Mouse (Mus musculus): ENCODE measurements at regions not wholly inside any gene's neighbourhood (a gene's known extent, or its start where the extent isn't known, plus 50 kb on each side); places are given as distances from the start of the nearest gene placed in this dataset.

DNA sequence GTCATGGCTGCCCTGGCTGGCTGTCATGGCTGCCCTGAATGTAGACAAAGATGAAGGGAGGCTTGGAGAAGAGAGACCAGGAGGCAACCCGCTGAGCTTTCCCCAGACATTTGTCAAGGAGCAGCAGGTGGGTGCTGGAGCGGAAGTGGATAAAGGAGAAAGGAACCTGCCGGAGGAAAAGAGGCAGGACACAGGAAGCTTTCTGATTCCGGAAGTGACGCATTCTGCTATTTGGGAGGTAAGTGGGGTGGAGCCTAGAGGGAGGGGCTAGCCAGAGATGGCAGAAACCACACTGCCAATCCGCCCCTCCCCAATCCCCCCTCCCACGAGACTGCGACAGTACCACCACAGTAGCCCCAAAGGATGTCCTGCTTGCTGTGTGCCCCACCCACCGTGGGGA lies 80.1 kb downstream of the Gm572 start:
- peak; percentile 99 for DNase-seq (ENCODE audit: low read depth, low spot score)

DNA sequence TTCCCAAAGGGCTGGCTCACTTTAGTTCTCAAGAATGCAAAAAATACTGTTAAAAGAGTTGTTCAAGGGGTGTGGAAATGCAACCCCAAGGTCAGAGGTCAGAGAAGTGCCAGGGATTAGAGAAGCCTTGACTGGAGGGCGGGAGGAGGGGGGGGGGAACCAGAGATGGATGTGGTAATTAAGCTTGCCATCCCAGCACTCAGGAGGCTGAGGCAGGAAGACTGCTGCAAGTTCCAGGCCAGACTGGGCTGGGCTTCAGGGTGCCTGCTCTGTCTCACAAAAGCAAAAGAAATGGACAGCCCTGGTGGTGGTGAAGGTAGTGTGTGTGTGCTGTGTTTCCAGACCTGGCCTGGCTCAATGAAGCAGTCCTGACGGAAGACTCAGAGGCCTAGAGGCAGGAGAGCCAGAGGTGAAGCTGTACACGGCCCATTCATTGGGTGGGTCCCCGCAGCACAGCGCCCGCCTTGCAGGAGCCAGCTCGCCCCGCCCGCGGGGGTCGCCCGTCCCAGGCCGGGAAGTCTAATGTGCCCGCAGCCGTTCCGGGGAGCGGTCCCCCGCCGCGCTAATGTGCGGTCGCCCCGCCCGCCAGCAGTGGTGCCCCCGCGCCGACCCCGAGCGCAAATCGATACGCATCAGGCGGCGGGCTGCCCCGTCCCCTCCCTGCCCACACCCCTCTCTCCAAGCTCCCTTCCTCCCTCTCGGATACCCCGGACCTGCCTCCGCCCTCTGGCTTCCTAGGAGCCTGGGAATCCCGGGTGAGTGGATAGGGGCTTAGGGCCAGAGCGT lies 80.1 kb upstream of the Casz1 start:
- peak; percentile 79 for DNase-seq (ENCODE audit: low read depth, low spot score)

DNA sequence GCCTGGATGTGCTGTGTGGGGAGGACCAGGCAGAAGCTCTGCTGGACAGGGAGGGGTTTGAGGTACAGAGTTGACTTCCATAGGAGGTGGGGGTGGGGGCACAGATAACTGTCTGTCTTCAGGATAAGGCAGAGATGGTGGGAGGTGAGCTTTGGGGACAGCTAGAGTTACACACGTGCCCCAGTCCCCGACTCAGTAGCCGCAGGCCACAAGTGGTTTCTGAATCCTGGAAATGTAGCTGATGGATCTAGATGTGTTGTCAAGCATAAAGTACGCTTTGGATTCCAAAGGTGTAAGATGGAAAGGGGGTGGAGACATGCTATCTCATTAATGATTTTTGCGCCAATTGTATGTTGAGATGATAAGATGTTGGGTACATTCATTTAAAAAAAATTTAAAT lies 75.4 kb upstream of the Casz1 start:
- DNase-seq (ENCODE audit: low read depth, low spot score), result no peak

DNA sequence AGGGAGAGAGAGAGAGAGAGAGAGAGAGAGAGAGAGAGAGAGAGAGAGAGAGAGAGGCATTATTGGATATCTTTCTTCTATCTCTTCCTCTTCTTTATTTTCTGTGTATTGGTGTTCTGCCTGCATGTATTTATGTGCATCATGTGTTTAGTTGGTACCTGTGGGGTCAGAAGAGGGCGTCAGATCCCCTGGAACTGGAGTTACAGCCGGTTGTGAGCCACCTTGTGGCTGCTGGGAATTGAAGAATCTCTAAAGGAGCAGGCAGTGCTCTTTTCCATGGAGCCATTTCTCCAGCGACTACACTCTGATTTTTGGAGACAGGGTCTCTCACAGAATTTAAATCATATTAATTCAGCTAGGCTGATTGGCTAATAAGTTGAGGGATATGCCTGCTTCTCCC lies 72.6 kb upstream of the Casz1 start:
- DNase-seq (ENCODE audit: low read depth, low spot score), result peak; percentile 57

DNA sequence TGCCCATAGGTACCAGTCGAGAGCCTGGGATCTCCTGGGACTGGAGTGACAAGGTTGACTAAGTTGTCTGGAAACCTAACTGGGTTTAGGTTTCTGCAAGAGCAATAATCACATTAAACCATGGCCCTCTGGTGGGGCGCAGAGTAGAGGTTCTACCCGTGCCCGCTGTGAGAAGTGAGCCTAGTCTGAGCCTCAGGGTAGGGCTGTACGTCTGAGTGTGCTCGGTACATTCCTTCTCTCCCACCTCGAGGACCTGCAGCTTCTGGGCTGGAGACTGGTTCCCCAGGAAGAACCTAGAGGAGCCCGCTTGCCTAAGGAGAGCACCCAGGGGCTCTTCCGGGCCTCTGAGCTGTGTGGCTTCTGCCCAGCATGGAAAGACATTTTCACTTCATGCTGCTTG lies 70.2 kb upstream of the Casz1 start:
- DNase-seq (ENCODE audit: low read depth, low spot score), result no peak

DNA sequence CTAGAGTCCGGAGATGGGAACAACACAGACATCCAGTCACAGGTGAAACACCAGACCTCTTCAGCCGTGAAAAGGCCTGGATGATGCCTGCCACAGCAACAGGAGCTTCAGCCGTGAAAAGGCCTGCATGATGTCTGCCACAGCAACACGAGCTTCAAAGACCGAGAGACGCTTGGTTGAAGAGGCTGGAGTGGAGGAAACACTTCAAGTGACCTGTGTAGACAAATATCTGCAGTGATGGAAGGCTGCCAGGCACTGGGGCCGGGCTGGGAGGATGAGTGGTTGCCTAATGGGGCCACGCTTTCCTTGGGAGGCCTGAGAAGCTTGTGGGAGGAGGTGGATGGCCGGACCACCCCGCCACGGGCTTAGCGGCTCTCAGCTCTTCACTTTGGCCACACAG lies 69.7 kb upstream of the Casz1 start:
- DNase-seq (ENCODE audit: low read depth, low spot score), result no peak

DNA sequence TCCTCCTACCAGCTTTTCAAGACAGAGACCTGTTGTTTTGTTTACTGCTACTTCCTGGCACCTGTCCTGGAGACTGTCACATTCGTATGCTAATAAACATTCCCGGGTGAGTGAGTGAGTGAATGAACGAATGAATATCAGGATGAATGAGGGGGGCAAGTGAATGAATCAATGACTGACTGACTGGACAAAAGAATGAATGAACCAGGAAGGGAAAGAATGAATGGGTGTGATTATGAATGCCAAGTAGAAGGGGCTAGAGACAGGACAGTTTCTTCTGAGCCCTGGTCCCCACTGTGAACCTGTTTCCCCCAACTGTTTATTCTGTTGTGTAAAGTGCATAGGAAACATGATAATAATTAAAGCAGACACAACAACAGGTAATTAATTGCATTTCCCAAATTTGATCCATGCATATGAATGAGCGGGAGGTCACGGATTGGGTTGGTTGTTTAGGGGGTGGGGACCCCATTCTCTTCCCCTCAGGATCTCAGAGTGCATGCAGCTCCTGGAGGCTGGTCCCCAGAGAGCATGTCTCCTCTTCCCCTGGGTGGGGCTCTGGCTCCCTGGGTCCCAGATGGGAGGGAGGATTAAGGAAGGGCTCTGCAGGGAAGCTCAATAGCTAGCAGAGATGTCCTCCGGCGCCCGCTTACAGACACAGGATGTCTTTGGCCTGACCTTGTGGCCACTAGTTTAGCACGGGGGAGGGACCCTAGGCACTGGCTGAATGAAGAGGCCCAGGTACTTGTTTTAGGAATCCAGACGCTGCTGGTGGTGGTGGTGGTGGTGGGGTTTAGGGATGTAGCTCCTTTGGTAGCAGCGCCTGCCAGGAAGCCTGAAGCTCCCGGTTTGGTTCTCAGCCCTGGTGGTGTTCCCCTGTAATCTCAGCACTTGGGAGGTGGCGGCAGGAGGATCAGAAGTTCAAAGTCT lies 65.4 kb upstream of the Casz1 start:
- DNase-seq (ENCODE audit: low read depth, low spot score), result peak; percentile 99

DNA sequence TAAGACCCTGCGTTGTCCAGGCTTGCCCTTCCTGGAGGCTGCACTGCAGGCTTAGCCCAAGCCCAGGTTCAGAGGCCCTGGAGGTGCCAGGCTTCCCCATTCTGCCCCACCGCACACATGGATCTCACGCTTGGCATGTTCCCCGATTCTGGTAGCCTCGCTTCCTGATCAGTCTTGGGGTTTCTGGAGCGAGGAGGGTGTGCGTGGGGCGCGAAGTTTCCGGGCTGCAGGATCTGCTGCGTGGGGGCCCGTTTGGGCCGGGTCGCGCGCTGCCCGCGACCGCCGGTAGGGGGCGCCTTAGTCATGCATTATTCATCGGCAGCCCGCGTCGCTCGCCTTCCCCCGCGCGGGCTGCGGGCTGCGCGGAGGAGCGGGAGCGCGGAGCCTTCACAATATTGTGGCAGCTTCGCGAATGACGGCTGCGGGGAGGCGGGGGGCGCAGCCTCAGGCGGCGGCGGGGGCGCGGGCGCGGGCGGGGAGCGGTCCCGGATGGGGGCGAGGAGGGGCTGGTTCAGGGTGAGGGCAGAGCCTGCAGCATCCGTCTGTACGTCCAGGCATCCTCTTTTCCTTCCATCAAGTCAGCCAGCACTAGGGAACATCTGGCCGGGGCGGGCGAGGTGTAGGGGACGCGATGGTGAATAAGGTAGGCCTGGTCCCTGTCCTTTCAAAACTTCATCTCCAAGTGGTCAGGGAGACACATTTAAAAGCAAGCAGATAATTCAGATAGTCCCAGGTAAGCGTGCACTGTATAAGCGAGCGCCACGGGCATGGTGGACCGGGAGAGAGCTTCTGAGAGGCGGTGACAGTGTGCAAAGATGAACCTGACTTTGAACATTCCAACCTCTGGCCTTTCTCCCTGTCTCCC lies 61.4 kb upstream of the Casz1 start:
- peak; percentile 69 for DNase-seq (ENCODE audit: low read depth, low spot score)

DNA sequence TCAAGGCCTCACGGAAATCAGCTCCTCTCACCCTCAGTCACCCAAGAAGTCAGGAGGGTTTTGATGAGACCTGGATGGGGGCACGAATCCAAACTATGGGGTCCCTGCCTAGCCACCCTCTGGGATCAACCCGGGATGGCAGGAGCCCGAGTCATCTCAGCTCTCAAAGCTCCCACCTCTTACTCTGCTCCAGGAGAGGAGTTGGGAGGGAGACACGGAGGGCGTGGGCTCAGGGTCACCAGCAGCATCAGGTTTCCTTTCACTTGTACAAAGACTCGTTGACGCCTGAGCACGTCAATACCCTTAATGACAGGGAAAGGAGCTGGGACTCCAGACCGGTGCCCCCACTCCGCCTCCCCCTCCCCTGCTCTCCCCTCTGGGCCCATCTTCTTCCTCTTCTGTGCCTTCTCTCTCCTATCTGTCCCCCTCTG lies 60.8 kb upstream of the Casz1 start:
- DNase-seq (ENCODE audit: low read depth, low spot score), result peak; percentile 75

DNA sequence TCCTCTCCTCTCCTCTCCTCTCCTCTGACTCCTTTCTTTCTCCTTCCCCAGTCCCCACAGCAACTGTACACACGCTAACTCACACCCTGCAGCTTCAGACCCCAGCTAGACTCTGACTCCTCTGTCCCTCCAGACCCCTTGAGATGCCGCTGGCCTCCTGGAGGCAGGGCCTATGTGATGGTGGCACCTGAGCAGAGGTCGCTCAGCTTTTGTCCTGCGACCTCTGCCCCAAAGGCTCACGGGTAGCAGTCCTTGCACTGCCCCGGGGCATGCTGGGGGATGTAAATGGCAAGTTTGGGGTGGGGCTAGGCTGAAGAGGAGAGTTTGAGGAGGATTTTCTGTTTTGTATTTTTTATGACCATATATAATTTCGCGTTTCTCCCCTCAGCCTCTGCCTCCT lies 60.2 kb upstream of the Casz1 start:
- DNase-seq (ENCODE audit: low read depth, low spot score), result peak; percentile 81

DNA sequence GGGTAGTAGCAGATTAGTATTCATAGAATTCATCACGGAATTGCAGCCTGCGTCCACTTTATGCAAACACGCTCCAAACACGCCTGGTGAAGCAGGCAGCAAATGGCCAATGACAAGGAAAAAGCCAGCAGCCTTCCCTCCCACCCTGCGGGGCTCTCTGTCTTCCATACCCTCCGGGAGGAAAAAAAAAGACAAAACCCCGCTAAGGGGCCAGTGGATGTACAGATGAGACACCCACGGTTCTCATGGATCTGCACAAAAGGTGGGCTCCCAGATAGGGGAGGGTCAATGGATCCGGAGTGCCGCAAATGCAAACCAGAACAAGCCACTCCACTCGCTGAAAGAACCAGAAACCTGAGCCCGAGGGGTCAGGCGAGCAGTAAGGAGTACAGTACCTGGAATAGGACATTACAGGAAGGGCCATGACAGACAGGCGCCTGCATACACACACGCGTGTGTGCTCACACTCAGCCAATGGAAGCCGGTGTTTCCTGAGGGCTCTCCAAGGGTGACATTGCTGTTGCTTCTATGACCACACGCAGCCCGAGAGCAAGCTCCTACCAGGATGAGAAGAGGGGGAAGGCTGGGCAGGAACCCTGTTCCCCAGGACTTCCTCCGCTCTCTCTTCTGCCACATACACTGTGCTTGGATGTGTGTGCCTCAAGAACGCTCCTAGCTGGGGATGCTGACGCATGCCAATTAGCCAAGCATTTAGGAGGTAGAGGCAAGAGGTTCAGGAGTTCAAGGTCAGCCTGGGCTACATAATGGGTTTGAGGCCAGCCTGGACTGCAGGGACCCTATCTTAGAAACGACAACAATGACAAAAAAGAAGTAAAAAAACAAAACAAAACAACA lies 57.5 kb upstream of the Casz1 start:
- DNase-seq (ENCODE audit: low read depth, low spot score), result peak; percentile 62

DNA sequence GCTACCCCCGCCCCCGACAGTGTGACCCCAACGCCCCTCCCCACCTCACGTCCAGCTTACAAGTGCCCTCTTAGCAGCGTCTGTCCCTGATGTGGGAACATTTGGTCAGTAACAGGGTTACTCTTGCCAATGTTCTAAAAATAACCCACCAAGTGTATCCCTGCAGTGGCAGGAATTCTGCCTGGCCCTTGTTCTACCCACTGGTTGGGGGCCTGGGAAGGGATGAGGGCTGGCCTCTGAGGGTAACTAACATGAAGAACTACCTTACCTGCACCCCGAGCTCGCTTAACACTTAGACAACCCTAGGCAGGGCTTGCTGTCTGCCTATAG lies 56.9 kb upstream of the Casz1 start:
- DNase-seq (ENCODE audit: low read depth, low spot score), result no peak

DNA sequence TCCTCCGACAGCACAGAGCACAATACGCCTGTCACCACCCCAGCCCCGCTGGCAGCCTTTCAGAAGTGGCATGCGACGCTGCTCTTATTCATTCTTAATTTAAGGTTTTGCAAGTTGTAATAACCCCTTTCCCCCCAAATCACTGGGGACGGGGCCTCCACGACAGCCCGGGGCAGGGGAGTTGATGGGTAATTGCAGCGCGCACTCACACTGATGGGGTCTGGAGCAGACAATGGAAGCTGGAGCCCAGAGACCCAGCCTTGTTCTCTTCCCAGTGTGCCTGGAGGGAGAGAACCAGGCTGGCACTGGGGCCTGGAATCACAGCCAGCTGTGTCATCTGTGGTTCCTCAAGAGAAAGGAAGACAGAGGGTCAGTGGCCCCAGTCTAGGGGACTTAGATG lies 54.2 kb upstream of the Casz1 start:
- DNase-seq (ENCODE audit: low read depth, low spot score), result no peak

DNA sequence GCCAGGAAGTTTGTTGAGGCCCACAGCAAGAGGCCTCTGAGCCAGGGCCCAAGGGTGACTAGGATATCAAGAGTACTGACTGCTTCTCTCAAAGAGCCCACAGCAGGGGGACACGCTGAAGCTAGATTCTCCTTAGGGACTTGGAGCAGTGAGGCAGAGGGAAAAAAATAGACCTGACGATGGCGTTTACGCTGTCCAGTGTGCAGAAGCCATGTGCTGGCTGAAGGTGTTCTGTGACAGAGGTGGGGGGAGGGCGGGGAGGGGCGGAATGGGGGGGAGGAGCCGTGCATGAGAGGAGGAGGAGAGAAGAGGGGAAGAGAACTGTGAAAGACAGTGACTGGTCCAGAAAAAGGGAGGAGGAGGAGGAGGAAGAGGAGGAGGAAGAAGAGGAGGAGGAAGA lies 52.6 kb upstream of the Casz1 start:
- peak; percentile 78 for DNase-seq (ENCODE audit: low read depth, low spot score)

DNA sequence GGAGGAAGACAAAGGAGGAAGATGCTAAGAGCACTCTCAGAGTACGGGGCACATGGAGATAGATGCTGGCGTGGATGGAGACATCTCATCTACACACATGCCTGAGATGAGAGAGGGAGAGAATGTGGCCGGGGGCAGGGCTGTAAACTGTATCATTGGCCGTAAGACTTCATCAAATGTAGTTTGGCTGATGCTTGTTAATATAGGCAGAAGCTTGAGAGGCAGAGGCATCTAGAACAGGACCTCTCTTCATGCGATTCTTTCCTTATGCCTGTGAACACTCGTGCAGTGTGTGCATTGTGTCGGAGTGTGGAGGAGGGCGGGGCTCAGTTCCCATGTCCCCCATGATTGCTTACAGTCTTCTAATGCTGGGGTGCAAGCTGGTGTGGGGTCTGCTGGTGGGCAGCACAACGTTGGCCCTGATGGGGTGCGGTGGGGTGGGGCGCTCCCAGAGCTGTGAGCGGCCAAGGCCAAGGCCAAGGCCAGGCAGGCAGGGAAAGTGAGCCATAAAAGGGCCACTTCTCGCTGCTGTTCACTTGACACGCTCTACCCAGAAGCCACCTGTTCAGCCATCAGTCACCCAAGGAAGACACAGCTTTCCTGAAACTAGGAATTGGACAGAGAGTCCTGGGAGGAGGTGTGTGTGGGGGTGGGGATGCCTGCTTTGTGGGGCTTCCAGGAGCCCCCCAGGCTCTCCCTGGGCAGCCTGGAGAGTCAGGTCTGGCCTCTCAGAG lies 51.7 kb upstream of the Casz1 start:
- DNase-seq (ENCODE audit: low read depth, low spot score), result peak; percentile 90

DNA sequence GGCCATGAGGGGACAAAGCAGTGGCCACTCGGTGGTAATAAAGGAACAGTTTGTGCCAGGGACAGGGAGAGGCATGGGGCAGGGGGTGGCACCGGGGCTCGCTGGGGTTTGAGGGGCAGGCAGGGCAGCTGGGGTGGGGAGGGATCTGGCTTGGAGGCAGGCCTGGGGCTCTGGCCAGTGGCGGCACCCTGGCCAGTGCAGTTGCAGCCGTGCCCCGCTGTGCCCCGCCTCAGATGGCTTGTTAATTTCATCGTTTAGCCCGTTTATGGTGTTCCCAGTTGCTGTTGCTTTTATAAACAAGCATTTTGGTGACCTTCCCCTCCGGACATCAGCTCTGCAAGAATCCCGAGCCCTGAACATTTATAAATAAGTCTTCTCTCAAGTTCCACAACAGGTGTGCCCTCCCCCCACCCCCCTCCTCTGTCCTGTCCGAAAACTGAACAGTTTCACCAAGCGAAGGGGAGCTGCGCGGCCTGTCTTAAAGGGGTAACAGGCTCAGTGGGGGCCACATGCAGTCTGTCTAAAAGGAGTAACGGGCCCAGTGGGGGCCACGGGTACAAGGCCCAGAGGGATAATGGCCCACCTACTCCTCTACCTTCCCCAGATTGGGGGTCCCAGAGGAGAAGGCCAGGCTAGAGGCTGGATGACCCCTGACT lies 51.0 kb upstream of the Casz1 start:
- DNase-seq (ENCODE audit: low read depth, low spot score), result no peak

DNA sequence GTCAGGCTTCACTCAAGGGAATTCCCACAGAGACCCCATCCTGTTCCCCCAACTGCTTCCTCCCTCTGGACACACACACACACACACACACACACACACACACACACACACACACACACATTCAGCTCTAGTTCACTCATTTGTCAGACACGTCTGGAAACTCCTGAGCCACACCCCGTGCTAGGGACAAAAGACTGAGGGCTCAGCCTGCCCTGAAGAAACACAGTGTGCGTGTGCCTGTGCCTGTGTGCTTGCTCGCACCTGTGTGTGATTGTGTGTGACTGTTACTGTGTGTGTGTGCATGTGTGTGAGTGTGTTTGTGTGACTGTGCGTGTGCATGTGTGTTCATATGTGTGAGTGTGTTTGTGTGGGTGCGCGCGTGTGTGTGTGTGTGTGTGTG lies 50.4 kb upstream of the Casz1 start:
- peak; percentile 39 for DNase-seq (ENCODE audit: low read depth, low spot score)
